Mouse (Mus musculus) heart, postnatal 0 days (tissue): ENCODE measurements around the gene Pde8b. TPM values are rescaled to one million over a fixed set of nuclear protein-coding genes. Genes with fewer than 3 reads are reported as not detected.

Experiments used
- ATAC-seq: fragments of 200-750 bp; cut with Nextera tagmentation; 2 replicates; pipeline ENCODE4 v1.8.0; 2017; ENCODE audit warnings: low read depth, moderate number of reproducible peaks, moderate library complexity; ENCODE audit not compliant: insufficient read depth
- DNase-seq: peaks from one replicate; pipeline ENCODE4 v3.0.0-alpha.2; 2016; ENCODE audit warnings: low spot score
- H3K27ac ChIP-seq: fragments of 300-500 bp; sonication (generic); 2 replicates; pipeline ENCODE4 v1.5.1; 2014; ENCODE audit warnings: low read depth, mild to moderate bottlenecking
- H3K27me3 ChIP-seq: fragments of 300-500 bp; sonication (generic); 2 replicates; pipeline ENCODE4 v1.6.1; 2014; ENCODE audit warnings: low read length, mixed read lengths; ENCODE audit not compliant: control insufficient read depth, insufficient read depth
- H3K36me3 ChIP-seq: fragments of 300-500 bp; sonication (generic); replicated peaks from 2 replicates; pipeline ENCODE4 v1.6.1; 2014; ENCODE audit warnings: low read length, mixed read lengths; ENCODE audit not compliant: control insufficient read depth, insufficient read depth
- H3K4me1 ChIP-seq: fragments of 300-500 bp; sonication (generic); 2 replicates; pipeline ENCODE4 v1.6.1; 2014; ENCODE audit warnings: antibody characterized with exemption; ENCODE audit not compliant: control insufficient read depth, insufficient read depth
- H3K4me2 ChIP-seq: fragments of 300-500 bp; sonication (generic); 2 replicates; pipeline ENCODE4 v1.6.1; 2014; ENCODE audit warnings: low read depth, mild to moderate bottlenecking, low read length, moderate library complexity
- H3K4me3 ChIP-seq: fragments of 300-500 bp; sonication (generic); 2 replicates; pipeline ENCODE4 v1.5.1; 2014; ENCODE audit warnings: low read depth, low read length
- H3K9ac ChIP-seq: fragments of 300-500 bp; sonication (generic); replicated peaks from 2 replicates; pipeline ENCODE4 v1.6.1; 2014; ENCODE audit warnings: low read depth, low read length, mixed read lengths
- H3K9me3 ChIP-seq: fragments of 300-500 bp; sonication (generic); replicated peaks from 2 replicates; pipeline ENCODE4 v1.6.1; 2016; ENCODE audit warnings: low read length; ENCODE audit not compliant: control insufficient read depth
- CTCF ChIP-seq: IDR thresholded peaks from 2 replicates; pipeline ENCODE4 v1.5.1; 2016; ENCODE audit warnings: antibody characterized with exemption, control low read depth, low read depth
- EP300 ChIP-seq: IDR thresholded peaks from 2 replicates; pipeline ENCODE4 v1.6.1; 2016; ENCODE audit warnings: antibody characterized with exemption, low read depth
- WGBS: fragments of 180-500 bp; shearing (Covaris S2); extraction: QIAGEN DNeasy Blood & Tissue Kit; methylation state at CpG from one replicate; pipeline ENCODE4 v1.1.7; 2014; 5-methylcytosine and 5-hydroxymethylcytosine counted together
- polyA plus RNA-seq: library from polyadenylated mRNA; unstranded; fragments of >200 nt; fragmentation: Nextera tagmentation; extraction: Ambion mirVana; gene quantifications from 2 replicates; pipeline ENCODE4 v1.2.1, GENCODE M21; 2015
- total RNA-seq: library from RNA; depleted of rRNA; stranded (reverse); fragments of >200 nt; gene quantifications from 2 replicates; pipeline ENCODE4 v1.2.3, GENCODE M21; 2014; ENCODE audit warnings: low replicate concordance

The Pde8b gene
- total and polyA plus RNA-seq, 2 experiments from 2014 or later: 0.98 TPM; not detected in 1

GRCm38 (mm10) chr13:95032127-95032831 is 217.9 kb downstream of the Pde8b start:
- no peaks in the 10 kb centered on the region for H3K27me3 ChIP-seq
- no peak overlapping the region for H3K27ac ChIP-seq
- TF ChIP-seq EP300 (no peak), CTCF (no peak)
- DNase-seq (peak; percentile 13), ATAC-seq (peak; percentile 44; the same call in 1 of the 2 replicates)
- no peak overlapping the region for H3K4me2 ChIP-seq
- 0 out of 2 replicates have a peak, but pooled peaks cover 5% of the 10 kb centered on the region for H3K4me1 ChIP-seq
- no peaks in the 10 kb centered on the region for H3K9me3 ChIP-seq
- no peaks in the 10 kb centered on the region for H3K36me3 ChIP-seq
- WGBS: 61% methylated on average over 17 of the region's 17 CpGs
- H3K4me3 ChIP-seq: no peak overlapping the region
- no peak overlapping the region for H3K9ac ChIP-seq

- DNase-seq: no peak
- 90% methylated on average over 6 of the region's 6 CpGs for WGBS
- TF ChIP-seq CTCF (no peak), EP300 (no peak)
These were observed 219.3 kb downstream of the Pde8b start for GRCm38 (mm10) chr13:95030828-95031227.

GRCm38 (mm10) chr13:95020216-95020615 is 229.9 kb downstream of the Pde8b start:
- ATAC-seq (no peak), DNase-seq (no peak)
- Histone ChIP-seq H3K4me3 (no peak overlapping the region), H3K4me2 (no peak overlapping the region), H3K9ac (no peak overlapping the region), H3K9me3 (no peaks in the 10 kb centered on the region), H3K27ac (no peak overlapping the region), H3K27me3 (no peaks in the 10 kb centered on the region), H3K4me1 (no peaks in the 10 kb centered on the region), H3K36me3 (peaks cover 15% of the 10 kb centered on the region)
- TF ChIP-seq CTCF (no peak), EP300 (no peak)
- 88% methylated on average over 6 of the region's 6 CpGs for WGBS

More at GRCm38 (mm10) chr13:95030828-95031227, 219.3 kb downstream of the Pde8b start:
- Histone ChIP-seq H3K4me2 (no peak overlapping the region), H3K9ac (no peak overlapping the region), H3K27me3 (no peaks in the 10 kb centered on the region), H3K27ac (no peak overlapping the region), H3K36me3 (no peaks in the 10 kb centered on the region), H3K9me3 (no peaks in the 10 kb centered on the region), H3K4me3 (no peak overlapping the region), H3K4me1 (0 out of 2 replicates have a peak, but pooled peaks cover 5% of the 10 kb centered on the region)
- no peak for ATAC-seq

- DNase-seq (no peak), ATAC-seq (no peak)
- H3K36me3 ChIP-seq: peaks cover 18% of the 10 kb centered on the region
- H3K4me1 ChIP-seq: no peaks in the 10 kb centered on the region
- H3K4me3 ChIP-seq: no peak overlapping the region
- no peak overlapping the region for H3K9ac ChIP-seq
- H3K27me3 ChIP-seq: no peaks in the 10 kb centered on the region
- no peak overlapping the region for H3K4me2 ChIP-seq
- WGBS: 76% methylated on average over 6 of the region's 6 CpGs
- H3K27ac ChIP-seq: no peak overlapping the region
- H3K9me3 ChIP-seq: no peaks in the 10 kb centered on the region
- no peak for TF ChIP-seq CTCF
- TF ChIP-seq EP300: no peak
These were observed 230.8 kb downstream of the Pde8b start for GRCm38 (mm10) chr13:95019345-95019744.

GRCm38 (mm10) chr13:95017916-95018315 is 232.2 kb downstream of the Pde8b start:
- Histone ChIP-seq H3K27me3 (no peaks in the 10 kb centered on the region), H3K4me3 (no peak overlapping the region), H3K4me1 (no peaks in the 10 kb centered on the region), H3K27ac (no peak overlapping the region), H3K4me2 (no peak overlapping the region), H3K36me3 (peaks cover 18% of the 10 kb centered on the region), H3K9me3 (no peaks in the 10 kb centered on the region), H3K9ac (no peak overlapping the region)
- TF ChIP-seq CTCF (peak; percentile 71), EP300 (no peak)
- ATAC-seq (peak; percentile 51; the same call in 1 of the 2 replicates), DNase-seq (peak; percentile 44)
- WGBS: 21% methylated on average over 9 of the region's 9 CpGs

GRCm38 (mm10) chr13:95017278-95017677 is 232.9 kb downstream of the Pde8b start:
- ATAC-seq (no peak), DNase-seq (no peak)
- Histone ChIP-seq H3K4me2 (no peak overlapping the region), H3K36me3 (peaks cover 12% of the 10 kb centered on the region), H3K9ac (no peak overlapping the region), H3K27ac (no peak overlapping the region), H3K4me1 (no peaks in the 10 kb centered on the region), H3K4me3 (no peak overlapping the region), H3K27me3 (no peaks in the 10 kb centered on the region), H3K9me3 (no peaks in the 10 kb centered on the region)
- no peak for TF ChIP-seq EP300
- TF ChIP-seq CTCF: no peak
- WGBS: 88% methylated on average over 6 of the region's 6 CpGs
